Mouse (Mus musculus) limb, embryonic 14.5 days (tissue): ENCODE results near the gene Per2. TPM values are rescaled to one million over a fixed set of nuclear protein-coding genes. Genes with fewer than 3 reads are reported as not detected.

Experiments
- ATAC-seq: fragments of 200-750 bp; cut with Nextera tagmentation; 2 replicates; pipeline ENCODE4 v1.8.0; 2017; ENCODE audit warnings: low read depth, moderate number of reproducible peaks, moderate TSS enrichment; ENCODE audit not compliant: low FRiP score
- DNase-seq: peaks from one replicate; pipeline ENCODE4 v3.0.0-alpha.2; 2015; ENCODE audit warnings: low spot score
- H3K27ac ChIP-seq: fragments of 300-500 bp; sonication (generic); replicated peaks from 2 replicates; pipeline ENCODE4 v1.5.1; 2014; ENCODE audit warnings: low read depth, mild to moderate bottlenecking, low read length, moderate library complexity, mixed read lengths
- H3K27me3 ChIP-seq: fragments of 300-500 bp; sonication (generic); 2 replicates; pipeline ENCODE4 v1.6.1; 2014; ENCODE audit warnings: low read length, mixed read lengths; ENCODE audit not compliant: control insufficient read depth, insufficient read depth
- H3K36me3 ChIP-seq: fragments of 300-500 bp; sonication (generic); 2 replicates; pipeline ENCODE4 v1.6.1; 2014; ENCODE audit warnings: mild to moderate bottlenecking, low read length, moderate library complexity, mixed read lengths; ENCODE audit not compliant: control insufficient read depth, insufficient read depth
- H3K4me1 ChIP-seq: fragments of 300-500 bp; sonication (generic); 2 replicates; pipeline ENCODE4 v1.6.1; 2014; ENCODE audit warnings: antibody characterized with exemption, low read length, mixed read lengths; ENCODE audit not compliant: control insufficient read depth, insufficient read depth
- H3K4me2 ChIP-seq: fragments of 300-500 bp; sonication (generic); replicated peaks from 2 replicates; pipeline ENCODE4 v1.6.1; 2014; ENCODE audit warnings: low read depth, mild to moderate bottlenecking, low read length, moderate library complexity; ENCODE audit not compliant: severe bottlenecking
- H3K4me3 ChIP-seq: fragments of 300-500 bp; sonication (generic); replicated peaks from 2 replicates; pipeline ENCODE4 v1.5.1; 2014; ENCODE audit warnings: low read length
- H3K9ac ChIP-seq: fragments of 300-500 bp; sonication (generic); 2 replicates; pipeline ENCODE4 v1.6.1; 2014; ENCODE audit warnings: mild to moderate bottlenecking, low read depth, low read length, moderate library complexity; ENCODE audit not compliant: severe bottlenecking
- H3K9me3 ChIP-seq: fragments of 300-500 bp; sonication (generic); 2 replicates; pipeline ENCODE4 v1.6.1; 2016; ENCODE audit warnings: low read length; ENCODE audit not compliant: control insufficient read depth
- POLR2A ChIP-seq: fragments of 200-500 bp; IDR thresholded peaks from 2 replicates; pipeline ENCODE4 v1.8.0; 2012; ENCODE audit warnings: inconsistent platforms, mild to moderate bottlenecking, moderate library complexity, borderline replicate concordance; ENCODE audit not compliant: insufficient read depth, insufficient read length; ENCODE audit errors: extremely low read depth
- WGBS: fragments of 180-500 bp; shearing (Covaris S2); extraction: QIAGEN DNeasy Blood & Tissue Kit; methylation state at CpG from one replicate; pipeline ENCODE4 v1.1.7; 2014; 5-methylcytosine and 5-hydroxymethylcytosine counted together
- polyA plus RNA-seq, 2 experiments: library from polyadenylated mRNA; depleted of rRNA in 1 of 2; stranded (reverse) in 1 of 2; unstranded in 1 of 2; fragments of >200 nt; fragmentation: Nextera tagmentation in 1 of 2; extraction: Ambion mirVana in 1 of 2; gene quantifications; 2 replicates each; pipeline versions ENCODE4 v1.2.1 to v1.2.3; 2012 to 2014

Per2 gene
- polyA plus RNA-seq, 2 experiments, result 4.2 to 8.3 TPM

- H3K9me3 ChIP-seq, result no peaks in the 10 kb centered on the region
- H3K4me3 ChIP-seq, result peak overlapping the region; percentile 97
- TF ChIP-seq POLR2A, result no peak
- peak overlapping the region; percentile 83 for H3K27ac ChIP-seq
- DNase-seq, result no peak
- WGBS, result 0% methylated on average over 12 of the region's 12 CpGs
- H3K9ac ChIP-seq, result peak overlapping the region; percentile 94
- no peaks in the 10 kb centered on the region for H3K27me3 ChIP-seq
- peaks cover 11% of the 10 kb centered on the region for H3K36me3 ChIP-seq
- ATAC-seq, result no peak
- peak overlapping the region; percentile 60 for H3K4me2 ChIP-seq
- H3K4me1 ChIP-seq, result peaks cover 13% of the 10 kb centered on the region
Measured at GRCm38 (mm10) chr1:91397927-91398259, 61.2 kb downstream of the Per2 start.

GRCm38 (mm10) chr1:91390369-91390768 is 68.8 kb downstream of the Per2 start:
- Histone ChIP-seq H3K4me2 (no peak overlapping the region), H3K9me3 (no peaks in the 10 kb centered on the region), H3K4me3 (no peak overlapping the region), H3K36me3 (peaks cover 76% of the 10 kb centered on the region), H3K27me3 (no peaks in the 10 kb centered on the region), H3K4me1 (no peaks in the 10 kb centered on the region), H3K27ac (no peak overlapping the region), H3K9ac (no peak overlapping the region)
- TF ChIP-seq POLR2A, result no peak
- WGBS, result 92% methylated on average over 5 of the region's 5 CpGs
- ATAC-seq, result no peak
- DNase-seq, result no peak

- H3K4me1 ChIP-seq, result no peaks in the 10 kb centered on the region
- peaks cover 94% of the 10 kb centered on the region for H3K36me3 ChIP-seq
- H3K4me2 ChIP-seq, result no peak overlapping the region
- no peak for ATAC-seq
- TF ChIP-seq POLR2A, result no peak
- 93% methylated on average over 4 of the region's 4 CpGs for WGBS
- H3K9me3 ChIP-seq, result no peaks in the 10 kb centered on the region
- no peak for DNase-seq
- no peak overlapping the region for H3K9ac ChIP-seq
- no peaks in the 10 kb centered on the region for H3K27me3 ChIP-seq
- no peak overlapping the region for H3K4me3 ChIP-seq
- H3K27ac ChIP-seq, result no peak overlapping the region
Measured at GRCm38 (mm10) chr1:91381091-91381471, 78.0 kb downstream of the Per2 start.

DNA sequence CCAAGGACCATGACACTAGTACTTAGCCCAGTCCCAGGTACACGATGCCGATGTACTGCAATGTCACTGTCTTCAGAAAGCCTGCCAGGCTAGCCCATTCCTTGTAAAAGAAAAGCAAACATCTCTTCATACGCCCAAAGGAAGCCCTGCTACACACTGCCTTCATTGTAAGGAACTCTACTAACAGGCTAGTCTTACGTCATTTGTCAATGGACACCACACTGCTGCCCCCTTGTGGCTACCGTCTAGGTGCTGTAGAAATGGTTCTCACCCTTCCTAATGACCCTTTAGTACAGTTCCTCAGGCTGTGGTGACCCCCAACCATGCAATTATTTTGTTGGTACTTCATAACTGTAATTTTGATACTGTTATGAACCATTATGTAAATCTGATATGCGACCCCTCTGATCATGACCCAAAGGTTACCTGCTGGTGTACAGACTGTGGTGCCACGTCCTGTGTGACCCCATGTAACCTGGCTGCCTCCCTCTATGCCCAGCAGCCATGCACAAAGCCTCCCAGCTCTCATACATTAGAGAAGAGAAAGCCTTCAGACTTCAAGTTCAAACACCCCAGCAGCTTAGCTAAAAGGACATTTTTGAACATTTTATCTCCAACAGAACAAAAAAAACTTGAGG is 78.6 kb downstream of the Per2 start:
- Histone ChIP-seq H3K27ac (no peak overlapping the region), H3K4me1 (no peaks in the 10 kb centered on the region), H3K9me3 (no peaks in the 10 kb centered on the region), H3K27me3 (no peaks in the 10 kb centered on the region), H3K4me2 (no peak overlapping the region), H3K9ac (no peak overlapping the region), H3K4me3 (no peak overlapping the region), H3K36me3 (peaks cover 95% of the 10 kb centered on the region)
- WGBS, result 61% methylated on average over 7 of the region's 7 CpGs
- no peak for TF ChIP-seq POLR2A
- peak; percentile 73 for ATAC-seq
- peak; percentile 86 for DNase-seq

DNA sequence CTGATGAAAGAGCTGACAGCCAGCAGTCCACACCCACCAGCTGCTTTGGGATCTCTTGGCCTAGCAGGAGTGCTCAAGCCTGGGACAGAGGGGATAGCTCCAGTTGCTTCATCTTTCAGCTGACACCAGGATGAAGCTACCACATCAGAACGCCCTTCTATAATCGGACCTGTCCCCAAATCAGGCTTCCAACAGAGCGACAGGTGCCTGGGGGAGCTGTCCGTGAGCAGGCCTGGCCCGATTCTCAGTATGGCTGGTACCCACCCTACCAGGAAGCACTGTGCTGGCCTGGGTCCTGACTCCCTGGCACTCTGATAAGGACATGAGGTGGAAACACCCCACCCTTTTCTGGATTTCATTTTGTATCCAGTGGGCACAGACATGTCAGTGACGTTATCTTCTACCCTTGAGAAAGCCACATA is 85.7 kb downstream of the Per2 start:
- no peaks in the 10 kb centered on the region for H3K27me3 ChIP-seq
- no peaks in the 10 kb centered on the region for H3K4me1 ChIP-seq
- no peak overlapping the region for H3K9ac ChIP-seq
- no peak overlapping the region for H3K27ac ChIP-seq
- TF ChIP-seq POLR2A, result no peak
- DNase-seq, result no peak
- H3K4me2 ChIP-seq, result no peak overlapping the region
- 91% methylated on average over 6 of the region's 6 CpGs for WGBS
- peak; percentile 13; the same call in 1 of the 2 replicates for ATAC-seq
- no peaks in the 10 kb centered on the region for H3K9me3 ChIP-seq
- H3K36me3 ChIP-seq, result peaks cover 87% of the 10 kb centered on the region
- H3K4me3 ChIP-seq, result no peak overlapping the region
